Mouse (Mus musculus) E14TG2a.4 (cell line): ENCODE measurements around the gene Gm156.

Experiments
- CTCF ChIP-seq: conservative IDR thresholded peaks from 2 replicates; pipeline ENCODE4 v1.5.1; 2014; ENCODE audit warnings: low read length
- NANOG ChIP-seq: IDR thresholded peaks from 2 replicates; pipeline ENCODE4 v1.6.1; 2014; ENCODE audit warnings: borderline replicate concordance, low read length, mixed read lengths

DNA sequence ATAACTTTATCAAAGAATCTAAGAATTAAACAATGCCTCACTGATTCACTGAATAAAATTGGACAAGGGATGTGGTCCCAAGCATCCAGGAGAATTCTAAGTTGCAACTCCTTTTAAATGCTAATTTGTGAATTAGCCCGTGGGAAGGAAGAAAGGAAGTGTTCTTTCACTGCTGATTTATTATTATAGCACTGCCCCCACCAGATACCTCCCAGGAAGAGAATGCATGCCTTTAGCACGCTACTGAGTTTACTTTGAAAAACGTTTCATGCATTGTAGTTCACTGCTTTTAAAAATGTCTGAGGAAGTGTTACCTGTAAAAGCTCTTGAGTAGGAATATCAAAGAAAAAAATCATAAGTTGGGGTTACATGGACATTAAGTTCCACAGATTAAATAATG, 63.6 kb downstream of the Gm156 start:
- TF ChIP-seq CTCF (no peak), NANOG (no peak)
